In the genomic region with DNA sequence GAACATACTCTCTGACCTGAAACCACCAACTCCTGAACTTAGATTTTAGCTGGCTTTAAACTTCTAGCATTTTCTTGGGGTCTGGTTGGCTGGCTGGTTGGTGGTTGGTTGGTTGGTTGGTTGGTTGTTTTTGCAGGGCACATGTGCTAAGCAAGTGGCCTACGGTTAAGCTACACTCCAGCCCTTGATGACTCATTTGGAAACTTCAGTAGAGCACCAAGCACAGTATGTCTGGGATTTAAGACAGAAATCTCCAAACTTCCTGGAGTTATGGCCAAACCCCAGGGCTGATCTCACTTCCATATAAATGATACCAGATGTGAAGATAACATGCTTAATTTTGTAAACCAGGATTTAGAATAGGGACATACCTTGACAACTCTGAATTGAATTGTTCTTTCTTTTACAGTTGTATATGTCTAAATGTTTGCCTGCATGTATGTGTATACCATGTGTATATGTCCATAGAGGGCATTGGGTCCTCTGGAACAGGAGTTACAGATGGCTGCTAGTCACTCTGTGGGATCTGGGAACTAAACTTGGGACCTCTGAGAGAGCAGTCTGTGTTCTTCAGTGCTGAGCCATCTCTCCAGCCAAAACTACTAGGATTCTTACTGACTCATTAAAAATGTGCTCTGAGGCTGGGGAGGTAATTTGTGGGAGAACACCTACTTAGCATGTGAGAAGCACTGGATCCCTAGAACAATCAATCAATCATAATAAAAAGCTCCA, we compare ENCODE assay signal across 8 mouse cellular contexts. TPM values are rescaled to one million over a fixed set of nuclear protein-coding genes. Genes with fewer than 3 reads are reported as not detected.
A peak's percentile ranks its signal among the peaks of the same experiment; 100 is the strongest.
DNase-seq lines count a peak whose midpoint lies in the region; ATAC-seq and TF ChIP-seq lines count a peak whose summit lies in the region.
"Not testable (repeated sequence)": the region's sequence is repeated elsewhere in the genome, so short reads cannot be mapped to it uniquely, and the experiment has no call there.

No protein-coding gene starts in this region.

- H3K27me3 ChIP-seq in CH12.LX (replicated peaks); hindbrain, embryonic 12.5 days; liver, postnatal 0 days (ENCODE audit: insufficient read depth, low read length); neural tube, embryonic 13.5 days; thymus, adult 2 months (ENCODE audit: control insufficient read depth, insufficient read depth, low read length): not testable (repeated sequence)

- DNase-seq in CH12.LX (ENCODE audit: extremely low read depth) = peak; percentile 48
- DNase-seq in cerebellum, postnatal 14 days = peak; percentile 29 to 34
- peak; percentile 93 for DNase-seq in gastrocnemius, adult 18-20 months (ENCODE audit: low spot score)
- DNase-seq in layer of hippocampus, adult 8-10 months (ENCODE audit: low spot score in 2 of 2) = peak; percentile 70
- not testable (repeated sequence) for DNase-seq in liver, postnatal 0 days
- DNase-seq in thymus, adult 2 months = peak; percentile 55

- H3K79me2 ChIP-seq in CH12.LX (replicated peaks; ENCODE audit: control insufficient read depth, extremely low read depth, insufficient read depth, poor library complexity, severe bottlenecking) = not testable (repeated sequence)

- H3K27ac ChIP-seq in CH12.LX (ENCODE audit: insufficient read depth, low read depth); hindbrain, embryonic 12.5 days; liver, postnatal 0 days (ENCODE audit: low read depth); neural tube, embryonic 13.5 days (replicated peaks); thymus, adult 2 months (ENCODE audit: control insufficient read depth, insufficient read depth, low read length): not testable (repeated sequence)

- peaks cover 18 to 29% of the 10 kb centered on the region in 2 experiments for H3K36me3 ChIP-seq in CH12.LX (replicated peaks in 1 of 2; ENCODE audit: control insufficient read depth in 1 of 2, insufficient read depth in 1 of 2, low read length in 1 of 2)
- peaks cover 11% of the 10 kb centered on the region; the same call in 1 of the 2 replicates for H3K36me3 ChIP-seq in hindbrain, embryonic 12.5 days
- not testable (repeated sequence) for H3K36me3 ChIP-seq in liver, postnatal 0 days (replicated peaks; ENCODE audit: insufficient read depth, low read length); thymus, adult 2 months (ENCODE audit: control insufficient read depth, insufficient read depth, low read length)
- peaks cover 18% of the 10 kb centered on the region for H3K36me3 ChIP-seq in neural tube, embryonic 13.5 days

- TF ChIP-seq POLR2A in CH12.LX (IDR thresholded peaks at IDR 0.05; ENCODE audit: low read depth, low read length); thymus, adult 2 months (IDR thresholded peaks at IDR 0.05; ENCODE audit: control insufficient read depth, extremely low read depth, insufficient read depth, low read length, poor library complexity): not testable (repeated sequence)

- not testable (repeated sequence) for H3K4me3 ChIP-seq in CH12.LX (replicated peaks in 1 of 3; ENCODE audit: low read depth in 2 of 3, low read length in 2 of 3, poor library complexity in 1 of 3); hindbrain, embryonic 12.5 days; liver, postnatal 0 days (ENCODE audit: low read depth, low read length); neural tube, embryonic 13.5 days; thymus, adult 2 months (ENCODE audit: control insufficient read depth, insufficient read depth, low read length)

- dilution Hi-C loops in CH12.LX (cut with MboI; ENCODE audit: extremely low pct_ligation_motif_present, extremely low pct_unique_long_range_greater_than_20kb, low sequenced_read_pairs) = not testable (repeated sequence)

- TF ChIP-seq EP300 in CH12.LX (IDR thresholded peaks at IDR 0.05; ENCODE audit: low read length) = 0 out of 2 replicates have a peak, but pooled peaks have one; percentile 30
- not testable (repeated sequence) for TF ChIP-seq EP300 in liver, postnatal 0 days (IDR thresholded peaks at IDR 0.05; ENCODE audit: low read depth)

- not testable (repeated sequence) for TF ChIP-seq CTCF in CH12.LX (conservative IDR thresholded peaks at IDR 0.05 in 1 of 2, IDR thresholded peaks at IDR 0.05 in 1 of 2; ENCODE audit: low read depth in 2 of 2, low read length in 2 of 2); liver, postnatal 0 days (IDR thresholded peaks at IDR 0.05; ENCODE audit: low read depth); thymus, adult 2 months (IDR thresholded peaks at IDR 0.05; ENCODE audit: borderline replicate concordance, control insufficient read depth, extremely low read depth, insufficient read depth, low read length, poor library complexity)

- peaks cover 0 to 16% of the 10 kb centered on the region in 2 experiments; a peak in 2 of 4 replicates for H3K4me1 ChIP-seq in CH12.LX (ENCODE audit: control insufficient read depth in 1 of 2, insufficient read depth in 2 of 2)
- not testable (repeated sequence) for H3K4me1 ChIP-seq in hindbrain, embryonic 12.5 days; liver, postnatal 0 days (ENCODE audit: insufficient read depth); neural tube, embryonic 13.5 days (replicated peaks); thymus, adult 2 months (replicated peaks; ENCODE audit: control insufficient read depth, insufficient read depth, low read length)

- peak; percentile 42 for ATAC-seq in hindbrain, embryonic 12.5 days (ENCODE audit: low FRiP score)
- peak; percentile 12 for ATAC-seq in liver, postnatal 0 days
- peak; percentile 38; the same call in 1 of the 2 replicates for ATAC-seq in neural tube, embryonic 13.5 days (ENCODE audit: low read depth)

- not testable (repeated sequence) for H3K9me3 ChIP-seq in CH12.LX (replicated peaks; ENCODE audit: low read length); liver, postnatal 0 days (ENCODE audit: low read length)
- H3K9me3 ChIP-seq in hindbrain, embryonic 12.5 days (replicated peaks) = peaks cover 16% of the 10 kb centered on the region
- peaks cover 20% of the 10 kb centered on the region for H3K9me3 ChIP-seq in neural tube, embryonic 13.5 days

- in situ Hi-C loops in CH12.LX (cut with MboI; ENCODE audit: low pct_ligation_motif_present, low pct_unique_long_range_greater_than_20kb, low sequenced_read_pairs) = not testable (repeated sequence)

- H3K9ac ChIP-seq in CH12.LX (ENCODE audit: insufficient read depth, low read depth); hindbrain, embryonic 12.5 days; liver, postnatal 0 days (replicated peaks); neural tube, embryonic 13.5 days: not testable (repeated sequence)

- not testable (repeated sequence) for TF ChIP-seq RAD21 in CH12.LX (IDR thresholded peaks at IDR 0.05; ENCODE audit: low read depth, low read length)

- WGBS in hindbrain, embryonic 12.5 days = 84% methylated on average over 1 of the region's 1 CpGs
- WGBS in liver, postnatal 0 days (ENCODE audit: insufficient replicate concordance) = 60% methylated on average over 1 of the region's 1 CpGs
- 80% methylated on average over 1 of the region's 1 CpGs for WGBS in neural tube, embryonic 13.5 days
- 88% methylated on average over 1 of the region's 1 CpGs for WGBS in thymus, adult 2 months

- H3K4me2 ChIP-seq in CH12.LX (ENCODE audit: insufficient read depth, low read depth, poor library complexity, severe bottlenecking); hindbrain, embryonic 12.5 days (replicated peaks); liver, postnatal 0 days (ENCODE audit: low read depth, low read length); neural tube, embryonic 13.5 days: not testable (repeated sequence)

TF ChIP-seq in CH12.LX, 34 proteins besides CTCF, POLR2A, EP300 and RAD21:
- TF ChIP-seq JUND (conservative IDR thresholded peaks at IDR 0.05; ENCODE audit: low read depth, low read length) (peak; percentile 79), IRF4 (IDR thresholded peaks at IDR 0.05; ENCODE audit: low read depth, low read length) (peak; percentile 80), JUN (IDR thresholded peaks at IDR 0.05; ENCODE audit: insufficient read depth, low read depth, low read length) (peak; percentile 55; the same call in 1 of the 2 replicates)
TF ChIP-seq in CH12.LX: peak in this region for 3; not testable (repeated sequence) for 31.

RNA-seq across cellular contexts. Expression of gene Sfi1, which starts 39.4 kb away (rescaled TPM):
- total RNA-seq in CH12.LX (2012; rRNA removed) (17.5 and 25.2 TPM in 2 replicates), CH12.LX (2014; rRNA removed) (10.2 and 10.8 TPM in 2 replicates)
- polyA plus RNA-seq in CH12.LX (2012; ENCODE audit: insufficient read length, low read depth) = 17.4 and 22.6 TPM in 2 replicates
- 10 to 100 TPM in 1 of 2 experiments, 1 to 10 TPM in 1; 9.8 to 12.4 TPM for total RNA-seq in gastrocnemius, adult 18-20 months (2021)
- polyA plus RNA-seq in hindbrain, embryonic 12.5 days (2016; fragmentation: Nextera tagmentation; extraction: Ambion mirVana) = 17.2 and 18.6 TPM in 2 replicates
- 100 to 1,000 TPM in 1 of 4 experiments, 10 to 100 TPM in 3; 78.7 to 104 (median 90.0) TPM for total RNA-seq in layer of hippocampus, adult 8-10 months (2022)
- 2.3 and 3.1 TPM in 2 replicates for polyA plus RNA-seq in liver, postnatal 0 days (2015; fragmentation: Nextera tagmentation; extraction: Ambion mirVana)
- 13.5 and 16.4 TPM in 2 replicates for polyA plus RNA-seq in neural tube, embryonic 13.5 days (2015; fragmentation: Nextera tagmentation; extraction: Ambion mirVana)
- 36.8 and 49.4 TPM in 2 replicates for polyA plus RNA-seq in thymus, adult 2 months (2012; rRNA removed)

RNA-seq across cellular contexts. Expression of gene Eif4enif1, which starts 48.4 kb away (rescaled TPM):
- 60.8 and 70.2 TPM in 2 replicates for total RNA-seq in CH12.LX (2012; rRNA removed)
- total RNA-seq in CH12.LX (2014; rRNA removed) = 54.5 and 59.7 TPM in 2 replicates
- 115 and 127 TPM in 2 replicates for polyA plus RNA-seq in CH12.LX (2012; ENCODE audit: insufficient read length, low read depth)
- 10 to 100 TPM; 32.9 to 38.2 TPM for total RNA-seq in gastrocnemius, adult 18-20 months (2021)
- 58.8 and 64.6 TPM in 2 replicates for polyA plus RNA-seq in hindbrain, embryonic 12.5 days (2016; fragmentation: Nextera tagmentation; extraction: Ambion mirVana)
- total RNA-seq in layer of hippocampus, adult 8-10 months (2022) = 10 to 100 TPM; 65.3 to 75.5 (median 69.9) TPM
- 12.6 and 14.9 TPM in 2 replicates for polyA plus RNA-seq in liver, postnatal 0 days (2015; fragmentation: Nextera tagmentation; extraction: Ambion mirVana)
- polyA plus RNA-seq in neural tube, embryonic 13.5 days (2015; fragmentation: Nextera tagmentation; extraction: Ambion mirVana) = 52.4 and 53.0 TPM in 2 replicates
- polyA plus RNA-seq in thymus, adult 2 months (2012; rRNA removed) = 87.8 and 88.8 TPM in 2 replicates
